Mouse (Mus musculus) activated CD4-positive, CD25-positive, alpha-beta regulatory T cell (primary cell): ENCODE results near the gene Ano9. TPM values are rescaled to one million over a fixed set of nuclear protein-coding genes. Genes with fewer than 3 reads are reported as not detected.

ENCODE experiments used
- polyA plus RNA-seq, 2 experiments: library from polyadenylated mRNA; unstranded; fragments of 100-300 nt; shearing (Covaris generic); gene quantifications; one replicate each; pipeline ENCODE4 v1.2.1; 2017

Ano9 gene
- polyA plus RNA-seq: not detected

DNA sequence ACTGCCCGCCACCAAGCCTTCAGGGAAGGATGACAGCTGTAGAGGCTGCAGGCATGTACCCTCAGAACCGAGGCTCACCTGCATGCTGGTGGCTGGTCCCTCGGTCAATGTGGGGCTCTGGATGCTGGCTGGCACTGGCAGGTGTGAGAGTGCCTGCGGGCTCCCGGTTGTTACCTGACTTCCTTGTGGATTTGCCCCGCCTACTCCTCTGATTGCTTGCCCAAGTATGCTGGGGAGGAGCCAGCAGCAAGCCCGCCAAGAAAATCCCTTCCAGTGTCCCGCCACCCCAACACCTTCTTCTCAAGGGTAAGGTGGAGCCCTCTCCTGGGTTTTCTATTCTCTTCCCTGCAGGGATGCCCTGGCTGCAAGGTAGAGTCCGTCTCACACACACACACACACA lies at the start of gene Ano9:
Gene Ano9, minus strand, starts transcription at position 171 of the 400 bp plus-strand sequence.

DNA sequence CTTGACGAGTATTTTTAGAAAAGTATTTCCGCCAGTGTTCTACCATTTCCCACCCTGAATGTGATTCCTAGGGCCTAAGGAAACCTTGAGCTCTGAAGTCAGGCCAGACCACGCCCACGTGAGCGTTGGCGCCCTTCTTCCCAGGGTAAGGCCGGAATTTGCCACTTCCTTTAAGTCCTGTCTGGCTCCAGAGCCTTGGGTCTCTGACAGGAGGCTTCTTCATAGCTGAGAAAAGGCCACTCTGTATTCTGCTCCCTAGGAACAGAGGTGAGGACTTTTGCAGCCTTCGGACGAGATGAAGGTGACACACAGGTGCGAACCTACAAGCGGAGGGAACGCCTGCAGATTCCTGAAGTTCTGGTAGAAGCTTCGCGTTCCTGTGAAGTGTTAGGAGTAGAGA lies 4.6 kb upstream of the Ano9 start, which contains the start of gene Ptdss2:
Gene Ptdss2, plus strand, starts transcription at position 138 of the 400 bp plus-strand sequence.

DNA sequence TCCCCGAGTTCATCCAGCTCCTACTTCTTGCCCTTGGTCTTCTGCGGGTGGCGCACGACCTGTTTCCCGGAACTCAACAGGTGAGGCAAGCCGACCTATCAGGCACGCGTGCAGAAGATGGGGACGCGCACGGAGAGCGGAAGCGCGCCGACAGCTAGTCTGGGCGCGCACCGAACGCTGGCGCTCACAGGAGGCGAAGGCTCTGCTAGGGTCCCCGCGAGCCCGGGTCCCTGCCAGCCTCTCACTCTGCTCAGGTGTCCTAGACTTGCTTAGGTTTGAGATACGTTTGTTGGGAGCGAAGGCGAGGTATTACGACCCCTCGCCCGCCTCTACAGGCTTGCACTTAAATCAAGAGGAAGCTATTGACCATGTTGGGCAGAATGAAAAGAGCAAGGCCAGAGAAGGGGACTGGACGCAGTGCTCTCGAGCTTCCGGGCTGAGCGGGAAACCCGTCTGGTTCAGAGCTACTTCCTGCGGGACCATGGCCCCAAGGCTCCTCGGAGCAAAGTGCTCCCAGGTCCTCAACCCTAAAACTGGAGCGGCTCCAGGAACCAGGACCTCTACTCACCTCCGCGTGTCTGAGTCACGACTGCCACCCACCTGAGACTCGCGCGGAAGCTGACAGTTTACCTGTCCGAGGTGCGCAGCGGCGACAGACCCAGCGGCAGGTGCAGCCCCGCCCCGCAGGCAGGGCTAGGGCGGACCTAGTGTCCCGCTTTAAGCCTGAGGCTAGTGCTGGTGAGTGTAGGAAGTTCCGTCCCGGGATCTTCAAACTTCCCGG lies 17.5 kb downstream of the Ano9 start, which contains the start of gene Sigirr:
Gene Sigirr, minus strand, starts transcription at position 662 of the 781 bp plus-strand sequence.

DNA sequence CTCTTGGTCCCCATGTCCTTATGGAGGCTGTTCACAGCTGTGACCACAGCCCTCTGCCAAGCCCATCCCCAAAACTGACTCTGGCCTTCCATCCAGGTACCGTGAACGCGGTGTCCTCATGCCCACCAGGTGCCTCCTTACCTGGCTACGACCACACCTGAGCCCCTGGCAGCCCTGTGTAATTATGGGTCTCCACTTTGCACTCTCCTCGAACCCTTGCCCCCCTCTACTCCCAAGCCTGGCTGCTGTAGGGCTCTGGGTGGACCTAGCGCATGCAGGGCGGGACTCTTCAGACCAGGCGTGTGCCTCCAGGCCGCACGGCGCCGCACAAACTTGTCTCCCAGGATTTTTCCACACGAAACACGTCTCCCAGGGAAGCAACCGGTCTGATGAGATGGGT lies 39.8 kb downstream of the Ano9 start, which contains the start of gene Pkp3:
Gene Pkp3, plus strand, starts transcription at position 378 of the 400 bp plus-strand sequence.

DNA sequence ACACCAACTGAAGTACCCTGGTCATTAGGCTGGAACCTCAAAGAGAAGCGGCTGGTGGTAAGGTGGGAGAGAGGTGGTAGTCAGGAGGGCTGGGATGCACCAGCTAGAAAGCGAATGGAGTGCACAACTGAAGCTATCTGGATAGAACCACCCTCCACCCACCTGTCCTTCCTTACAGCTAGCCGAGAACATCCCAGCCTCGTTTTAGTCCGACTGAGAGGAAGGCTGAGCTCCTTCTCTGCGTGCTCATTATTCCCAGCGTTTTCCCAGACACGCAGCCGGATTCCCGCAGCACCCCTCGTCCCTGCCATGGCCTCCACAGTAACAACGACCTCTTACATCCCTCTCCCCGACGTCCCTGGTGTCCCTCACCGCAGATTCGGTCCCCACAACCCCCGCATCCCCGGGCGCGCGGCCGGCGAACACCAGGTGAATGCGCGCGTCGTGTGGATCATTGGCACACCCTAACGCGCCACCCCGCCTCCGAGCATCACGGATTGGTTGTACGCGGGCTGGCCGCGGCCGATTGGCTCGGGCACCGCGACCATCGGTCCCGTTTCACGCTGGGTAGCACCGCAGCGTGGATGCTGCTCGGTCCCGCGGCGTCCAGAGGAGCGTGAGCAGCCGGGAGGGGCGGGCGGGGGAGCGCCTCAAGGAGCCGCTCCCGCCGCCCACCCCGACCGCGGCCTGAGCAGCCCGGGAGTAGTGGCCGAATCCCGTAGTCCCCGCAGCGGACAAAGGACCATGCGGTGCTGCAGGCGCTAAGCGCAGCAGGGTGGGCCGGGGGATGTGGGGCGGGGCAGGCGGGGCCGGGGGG lies 57.0 kb downstream of the Ano9 start, which contains the start of gene B4galnt4:
Gene B4galnt4, plus strand, starts transcription at position 679 of the 817 bp plus-strand sequence.

Other genes starting within 250 kb of the Ano9 start
- 100 to 1,000 TPM; 232 to 235 TPM for gene Psmd13, start 235.8 kb downstream of the Ano9 start, polyA plus RNA-seq
- 10 to 100 TPM in 1 of 2 experiments, 1 to 10 TPM in 1; 4.9 to 10.0 TPM for gene Sirt3, start 235.5 kb downstream of the Ano9 start, polyA plus RNA-seq
- gene Cox8b, start 217.4 kb downstream of the Ano9 start, polyA plus RNA-seq: not detected
- under 1 TPM in 1 of 2 experiments, not detected in 1; 0.24 TPM for gene Nlrp6, start 196.9 kb downstream of the Ano9 start, polyA plus RNA-seq
- 10 to 100 TPM; 20.0 to 39.9 TPM for gene Pgghg, start 176.4 kb downstream of the Ano9 start, polyA plus RNA-seq
- under 1 TPM in 1 of 2 experiments, not detected in 1; 0.57 TPM for gene Ifitm5, start 167.5 kb downstream of the Ano9 start, polyA plus RNA-seq
- gene Gm45717, start 161.9 kb downstream of the Ano9 start, polyA plus RNA-seq: not detected
- gene Ifitm2, start 161.8 kb downstream of the Ano9 start, polyA plus RNA-seq: 100 to 1,000 TPM in 1 of 2 experiments, 10 to 100 TPM in 1; 67.1 to 119 TPM
- gene Ifitm1, start 150.6 kb downstream of the Ano9 start, polyA plus RNA-seq: 10 to 100 TPM in 1 of 2 experiments, 1 to 10 TPM in 1; 2.5 to 20.2 TPM
- 10 to 100 TPM; 14.6 to 31.5 TPM for gene Ifitm3, start 107.0 kb downstream of the Ano9 start, polyA plus RNA-seq
- 1 to 10 TPM in 1 of 2 experiments, under 1 TPM in 1; 0.75 to 1.2 TPM for gene Ifitm6, start 99.9 kb downstream of the Ano9 start, polyA plus RNA-seq
- not detected for gene Gm17387, start 88.7 kb downstream of the Ano9 start, polyA plus RNA-seq
- gene B4galnt4, start 56.7 kb downstream of the Ano9 start, polyA plus RNA-seq: 10 to 100 TPM in 1 of 2 experiments, 1 to 10 TPM in 1; 9.9 to 21.4 TPM
- gene Pkp3, start 39.6 kb downstream of the Ano9 start, polyA plus RNA-seq: 100 to 1,000 TPM; 238 to 385 TPM
- gene Sigirr, start 17.2 kb downstream of the Ano9 start, polyA plus RNA-seq: 100 to 1,000 TPM; 176 to 187 TPM
- 10 to 100 TPM; 17.3 to 22.2 TPM for gene Ptdss2, start 4.6 kb upstream of the Ano9 start, polyA plus RNA-seq
- gene Rnh1, start 55.1 kb upstream of the Ano9 start, polyA plus RNA-seq: 100 to 1,000 TPM; 107 to 150 TPM
- 10 to 100 TPM; 56.0 to 61.9 TPM for gene Hras, start 76.2 kb upstream of the Ano9 start, polyA plus RNA-seq
- gene Lrrc56, start 76.4 kb upstream of the Ano9 start, polyA plus RNA-seq: 1 to 10 TPM; 2.2 to 5.0 TPM
- gene Lmntd2, start 96.3 kb upstream of the Ano9 start, polyA plus RNA-seq: 1 to 10 TPM; 8.3 to 9.9 TPM
- gene Rassf7, start 98.1 kb upstream of the Ano9 start, polyA plus RNA-seq: 10 to 100 TPM; 18.6 to 23.4 TPM
- gene Phrf1, start 111.0 kb upstream of the Ano9 start, polyA plus RNA-seq: 10 to 100 TPM; 55.5 to 85.8 TPM
- 100 to 1,000 TPM; 105 to 126 TPM for gene Irf7, start 148.7 kb upstream of the Ano9 start, polyA plus RNA-seq
- gene Cdhr5, start 159.0 kb upstream of the Ano9 start, polyA plus RNA-seq: under 1 TPM in 1 of 2 experiments, not detected in 1; 0.07 TPM
- not detected for gene Sct, start 161.3 kb upstream of the Ano9 start, polyA plus RNA-seq
- under 1 TPM in 1 of 2 experiments, not detected in 1; 0.06 TPM for gene Drd4, start 174.2 kb upstream of the Ano9 start, polyA plus RNA-seq
- gene Deaf1, start 209.9 kb upstream of the Ano9 start, polyA plus RNA-seq: 10 to 100 TPM; 48.0 to 58.2 TPM
- gene Tmem80, start 209.9 kb upstream of the Ano9 start, polyA plus RNA-seq: 10 to 100 TPM; 37.5 to 40.6 TPM
- gene Eps8l2, start 221.1 kb upstream of the Ano9 start, polyA plus RNA-seq: under 1 TPM in 1 of 2 experiments, not detected in 1; 0.09 TPM